Mouse (Mus musculus) CD4-positive, CD25-positive, alpha-beta regulatory T cell, adult 2 months (primary cell): ENCODE results near the gene Arhgef25.
A peak's percentile ranks its signal among the peaks of the same experiment; 100 is the strongest.
"Not testable (repeated sequence)": the region's sequence is repeated elsewhere in the genome, so short reads cannot be mapped to it uniquely, and the experiment has no call there.

Source experiments
- DNase-seq: peaks from one replicate; pipeline ENCODE4 v3.0.0-alpha.2; 2012; ENCODE audit warnings: low read depth, low spot score

Gene Arhgef25

DNA sequence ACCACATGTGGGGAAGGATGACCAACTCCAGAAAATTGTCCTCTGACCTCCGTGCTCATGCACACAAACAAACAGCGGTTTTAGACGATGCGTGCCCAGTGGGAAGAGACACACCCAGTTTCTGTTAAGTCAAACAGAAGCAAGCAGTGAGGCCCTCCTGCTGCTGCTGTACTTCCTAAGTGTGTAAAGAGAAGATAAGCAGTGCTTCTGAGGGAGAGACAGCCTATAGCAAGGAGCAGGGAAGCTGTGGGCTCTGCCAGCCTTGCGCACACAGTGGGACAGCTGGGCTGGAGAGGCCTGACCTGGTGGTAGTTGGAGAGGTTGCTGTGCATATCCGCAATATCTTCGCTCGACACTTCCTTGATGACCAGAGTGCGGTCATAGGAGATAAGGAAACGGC lies 15.5 kb upstream of the Arhgef25 start:
- DNase-seq = no peak

DNA sequence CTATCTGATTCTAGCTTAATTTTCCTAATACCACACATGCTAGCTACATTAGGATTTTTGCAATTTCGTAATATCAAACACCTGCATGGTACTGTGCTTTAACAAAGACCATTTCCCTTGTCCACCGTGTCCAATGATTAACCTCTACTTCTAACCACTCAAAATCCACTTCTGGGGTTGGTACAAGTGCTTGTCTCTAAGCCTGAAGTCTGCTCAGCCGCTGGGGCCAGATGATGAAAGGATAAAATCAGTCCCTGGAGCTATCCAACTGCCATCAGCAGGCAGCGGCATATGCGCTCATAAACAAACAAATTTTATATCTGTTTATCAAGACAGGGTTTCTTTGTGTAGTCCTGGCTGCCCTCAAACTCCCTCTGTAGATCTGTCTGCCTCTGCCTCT lies 14.7 kb upstream of the Arhgef25 start:
- no peak for DNase-seq

DNA sequence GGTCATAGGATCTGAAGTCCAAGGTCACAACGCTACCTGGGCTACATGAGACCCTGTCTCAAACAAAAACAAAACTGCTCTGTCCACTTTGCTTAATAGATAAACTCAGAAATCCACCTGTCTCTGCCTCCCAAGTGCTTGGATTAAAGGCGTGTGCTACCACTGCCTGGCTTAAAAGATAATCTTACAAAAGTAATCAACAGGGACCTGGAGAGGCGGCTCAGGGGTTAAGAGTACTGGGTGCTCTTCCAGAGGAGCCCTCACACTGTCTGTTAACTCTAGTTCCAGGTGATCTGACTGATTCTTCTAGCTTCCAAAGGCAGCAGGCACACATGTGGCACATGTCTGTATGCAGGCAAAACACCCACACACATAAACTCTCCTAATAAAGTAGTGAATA lies 13.2 kb upstream of the Arhgef25 start:
- DNase-seq = no peak

DNA sequence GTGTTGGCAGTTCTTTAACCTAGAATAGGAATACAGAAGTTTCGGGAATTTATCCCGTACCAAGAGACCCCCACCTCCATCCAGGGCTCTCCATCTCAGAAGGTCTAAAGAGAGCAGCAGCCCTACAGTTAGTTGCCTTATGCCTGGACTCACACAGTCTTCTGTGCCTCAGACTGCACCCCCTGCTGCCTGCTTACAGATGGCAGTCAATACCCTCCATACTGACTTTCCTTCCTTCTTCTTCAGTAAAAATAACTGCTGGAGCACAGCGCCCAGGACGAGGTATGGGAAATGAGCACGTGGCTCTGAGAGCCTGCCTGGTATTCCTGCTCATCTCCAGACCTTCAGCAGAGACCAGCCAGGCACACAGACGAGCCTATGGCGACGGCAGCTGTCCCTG lies 10.4 kb upstream of the Arhgef25 start:
- no peak for DNase-seq

DNA sequence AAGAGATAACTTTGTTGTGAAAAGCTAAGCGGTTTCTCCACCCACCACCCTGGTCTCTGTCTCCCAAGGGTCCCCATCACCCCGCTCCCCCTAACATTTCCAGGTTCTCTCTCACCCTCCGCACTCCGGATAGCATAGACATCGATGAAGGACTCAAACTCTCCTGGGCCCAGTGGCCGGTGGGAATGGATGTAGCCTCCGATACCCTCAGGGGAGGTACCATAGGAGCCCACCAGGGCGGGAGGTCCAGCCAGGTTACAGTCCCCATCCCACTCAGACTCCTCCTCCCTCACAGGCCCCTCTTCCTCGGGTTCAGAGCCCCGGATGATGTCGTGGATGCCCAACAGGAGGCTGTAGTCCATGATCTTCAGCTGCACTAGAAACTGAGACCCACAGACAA lies 9.6 kb upstream of the Arhgef25 start:
- no peak for DNase-seq

DNA sequence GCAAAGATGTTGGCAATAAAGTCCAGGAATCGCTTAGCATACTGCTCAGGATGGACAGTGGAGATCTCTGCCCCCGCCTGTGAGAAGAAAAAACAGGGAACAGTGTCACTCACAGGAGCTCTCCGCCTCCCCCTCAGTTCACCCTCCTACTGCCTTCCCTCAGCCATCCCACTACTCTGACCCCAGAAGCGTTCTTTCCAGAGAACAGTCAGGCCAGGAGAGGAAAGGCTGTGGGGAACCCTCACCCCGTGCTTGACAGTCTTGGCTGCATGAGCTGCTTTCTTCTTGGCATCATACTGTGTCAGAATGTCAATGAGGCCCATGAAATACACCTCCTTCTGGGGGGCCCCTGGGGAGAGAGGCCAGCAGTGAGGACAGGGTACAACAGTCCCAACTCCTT lies 9.2 kb upstream of the Arhgef25 start:
- DNase-seq = no peak

DNA sequence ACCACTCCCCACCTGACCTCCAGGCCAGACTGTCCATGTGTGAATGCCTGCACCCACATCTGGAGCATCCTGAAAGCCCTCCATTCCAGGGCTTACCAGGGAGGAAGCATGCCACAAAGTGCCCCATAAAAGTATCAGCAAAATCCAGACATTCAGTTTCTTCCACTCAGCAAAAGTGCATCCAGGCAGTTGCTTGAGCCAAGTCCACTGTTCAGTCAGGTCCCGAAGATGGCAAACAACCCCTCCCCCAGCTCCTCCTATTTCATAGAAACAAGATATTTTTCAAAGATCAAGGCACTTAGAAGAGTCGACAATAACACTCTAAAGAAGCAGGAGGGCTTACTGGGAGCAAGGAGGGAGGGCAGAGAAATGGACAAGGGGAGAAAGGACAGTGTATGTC lies 8.6 kb upstream of the Arhgef25 start:
- no peak for DNase-seq

DNA sequence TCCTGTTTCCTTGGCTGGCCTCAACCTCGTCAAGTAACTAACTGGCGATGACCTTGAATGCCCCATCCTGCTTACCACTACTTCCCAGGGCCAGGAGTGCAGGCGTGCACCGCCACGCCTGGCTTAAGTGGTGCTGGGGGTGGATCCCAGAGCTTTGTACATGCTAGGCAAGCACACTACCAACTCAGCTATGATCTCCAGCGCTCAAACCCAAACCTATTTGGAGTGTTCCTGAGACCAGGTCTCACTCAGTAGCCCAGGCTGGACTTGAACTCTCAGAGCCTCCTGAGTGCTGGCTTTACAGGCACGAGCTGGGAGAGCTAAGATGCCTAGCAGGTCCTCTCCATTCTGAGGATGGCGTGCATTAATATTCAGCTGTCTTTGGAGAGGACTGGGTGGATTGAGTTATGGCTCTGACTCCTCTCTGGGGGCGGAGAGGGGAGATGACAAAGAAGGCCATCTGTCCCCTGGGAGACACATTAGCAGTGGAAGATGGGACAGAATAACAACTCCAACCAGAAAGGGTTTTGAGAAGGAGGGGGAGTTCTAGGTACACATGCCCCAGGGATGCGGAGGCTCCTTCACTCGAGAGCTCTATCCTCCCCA lies 7.7 kb upstream of the Arhgef25 start:
- DNase-seq = no peak

DNA sequence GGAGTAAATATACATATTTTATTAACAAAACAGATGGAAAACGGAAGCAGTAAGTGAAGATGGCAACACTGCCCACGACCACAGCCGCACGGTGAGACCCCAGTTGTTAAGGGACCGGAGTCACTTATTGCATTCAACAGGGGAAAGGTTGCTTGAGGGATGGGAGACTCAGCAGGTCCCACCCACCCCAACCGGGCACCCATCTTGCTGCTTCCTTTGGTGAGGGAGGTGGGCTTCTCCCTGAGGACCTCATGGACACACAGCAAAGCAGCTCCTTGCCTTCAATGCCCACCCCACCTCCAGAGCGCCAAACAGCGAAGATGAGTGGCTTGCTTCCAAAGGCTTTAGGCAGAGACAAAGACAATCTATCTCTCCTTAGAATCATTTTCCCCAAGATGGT lies 7.2 kb upstream of the Arhgef25 start:
- no peak for DNase-seq

DNA sequence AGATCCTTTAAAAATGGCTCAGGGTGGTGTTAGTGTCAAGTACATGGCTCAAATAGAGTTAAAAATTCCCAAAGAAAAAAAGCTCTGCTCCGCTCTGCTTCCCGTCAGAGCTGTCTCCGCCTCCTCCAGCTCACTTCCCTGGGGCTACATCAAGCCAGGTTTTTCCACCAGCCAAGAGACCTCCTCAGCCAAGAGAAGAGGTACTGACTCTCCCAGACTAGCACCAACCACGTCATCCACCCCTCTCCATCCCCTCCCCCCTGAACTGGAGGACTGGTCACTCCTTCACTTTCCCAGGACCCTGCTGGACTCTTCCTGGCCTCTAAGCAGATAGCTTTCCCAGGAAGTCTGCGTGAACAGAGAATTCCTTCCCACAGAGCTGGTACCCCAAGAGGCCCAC lies 6.5 kb upstream of the Arhgef25 start:
- no peak for DNase-seq

DNA sequence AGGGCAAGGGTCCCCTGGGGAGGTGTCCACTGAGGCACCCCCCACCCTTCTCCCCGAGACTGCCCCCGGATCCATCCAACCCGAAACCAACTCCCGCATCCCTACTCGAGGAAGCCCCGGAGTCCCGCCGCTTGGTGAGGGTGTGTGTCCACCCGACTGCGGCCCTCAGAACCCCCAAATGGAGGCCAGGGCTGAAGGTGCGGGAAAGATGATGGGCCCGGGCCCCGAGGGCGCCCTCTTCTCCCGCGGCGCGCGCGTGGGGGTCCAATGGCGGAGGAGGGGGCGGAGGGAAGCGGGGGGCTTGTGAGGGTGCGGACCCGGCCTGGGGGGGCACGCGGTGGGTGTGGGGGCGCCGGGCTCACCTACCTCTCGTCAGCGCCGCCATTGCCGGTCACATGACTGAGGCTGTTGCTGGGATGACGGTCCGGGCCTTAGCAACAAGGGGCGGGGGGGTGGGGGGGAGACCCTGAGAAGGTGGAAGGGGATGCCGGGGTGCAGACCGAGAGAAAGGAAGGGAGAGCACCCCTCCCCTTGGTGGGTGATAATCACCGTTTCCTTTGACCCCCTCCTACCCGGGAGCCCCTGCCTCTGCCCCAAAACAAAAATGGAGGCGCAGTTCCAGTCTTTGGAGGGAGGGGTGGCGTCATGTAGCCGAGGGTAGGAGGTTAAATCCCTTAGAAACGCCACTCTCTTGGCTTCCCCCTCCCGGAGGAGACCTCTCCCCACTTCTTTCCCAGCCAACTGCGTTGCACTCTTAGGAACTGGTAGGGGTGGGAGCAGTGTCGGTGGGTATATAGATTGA lies 5.6 kb upstream of the Arhgef25 start, which contains the start of gene Dtx3:
Dtx3 (minus strand) TSS at position 401 of the 802 bp plus-strand sequence.
- peak; percentile 66 for DNase-seq

DNA sequence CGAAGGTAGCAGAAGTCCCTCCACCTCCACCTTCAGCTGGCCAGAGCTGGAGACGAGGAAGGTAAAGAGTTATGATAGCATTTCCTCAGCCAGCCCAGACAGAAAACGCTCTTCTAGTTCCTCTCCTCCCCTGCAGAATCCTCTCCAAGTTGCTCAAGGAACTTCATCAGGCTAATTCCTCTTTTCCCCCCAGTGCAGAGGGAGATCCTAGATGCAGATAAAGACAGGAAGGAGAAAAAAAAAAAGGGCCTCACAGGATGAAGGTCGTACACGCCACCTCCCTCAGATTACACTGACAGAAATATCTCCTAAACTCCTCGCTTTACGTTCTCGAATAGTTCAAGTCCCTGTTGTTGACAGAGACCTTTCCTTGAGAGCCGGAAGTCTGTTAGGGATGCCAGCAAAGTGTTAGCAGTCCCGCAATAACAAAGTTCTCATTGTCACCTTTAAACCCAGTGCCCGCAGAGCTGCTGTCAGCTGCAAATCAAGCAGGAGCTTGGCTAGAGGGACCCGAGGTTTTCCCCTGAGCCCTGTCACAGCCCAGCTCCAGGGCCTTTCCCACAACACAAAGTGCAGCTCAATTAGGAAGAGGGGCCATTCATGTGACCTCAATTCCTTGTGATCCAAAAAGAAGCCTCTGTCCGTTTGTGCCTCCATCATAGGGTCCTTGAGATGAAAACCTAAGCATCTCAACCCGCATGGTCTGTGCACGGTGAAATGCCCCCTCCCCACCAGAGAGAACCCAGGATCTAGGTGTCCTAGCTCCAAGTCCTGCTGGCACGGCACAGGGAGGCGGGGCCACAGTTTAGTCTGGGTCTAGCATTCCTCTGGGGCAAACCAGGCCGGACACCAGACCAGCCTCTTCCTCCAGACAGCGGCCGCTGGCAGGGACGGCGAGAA lies 4.8 kb upstream of the Arhgef25 start:
- peak; percentile 39 for DNase-seq

DNA sequence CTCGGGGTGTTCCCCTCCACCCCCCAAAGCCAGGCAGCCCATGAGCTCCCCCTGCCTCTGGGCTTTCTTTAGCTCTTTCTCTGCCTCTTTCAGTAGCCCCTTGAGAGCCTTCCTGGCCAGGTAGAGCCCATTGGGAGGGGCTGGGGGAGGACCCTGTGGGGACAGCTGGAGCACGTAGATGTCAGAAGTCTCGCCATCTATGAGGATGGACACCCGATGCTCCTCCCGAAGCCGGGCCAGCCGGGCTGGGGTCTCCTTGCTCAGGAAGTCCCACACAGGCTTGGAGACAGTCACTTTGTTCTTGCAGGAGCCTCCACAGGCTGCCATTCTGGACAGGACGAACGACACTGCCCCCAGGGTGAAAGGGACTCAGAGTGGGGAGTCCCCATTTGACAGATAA lies 3.1 kb upstream of the Arhgef25 start:
- no peak for DNase-seq

DNA sequence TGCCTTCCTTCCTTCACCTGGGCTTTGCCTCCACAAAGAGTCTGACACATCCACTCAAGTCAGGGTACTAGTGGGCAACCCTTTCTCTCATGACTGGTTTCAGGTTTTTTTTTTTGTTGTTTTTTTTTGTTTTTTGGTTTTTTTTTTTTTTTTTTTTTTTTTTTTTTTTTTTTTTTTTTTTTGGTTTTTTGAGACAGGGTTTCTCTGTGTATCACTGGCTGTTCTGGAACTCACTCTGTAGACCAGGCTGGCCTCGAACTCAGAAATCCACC lies 2.1 kb upstream of the Arhgef25 start:
- not testable (repeated sequence) for DNase-seq

DNA sequence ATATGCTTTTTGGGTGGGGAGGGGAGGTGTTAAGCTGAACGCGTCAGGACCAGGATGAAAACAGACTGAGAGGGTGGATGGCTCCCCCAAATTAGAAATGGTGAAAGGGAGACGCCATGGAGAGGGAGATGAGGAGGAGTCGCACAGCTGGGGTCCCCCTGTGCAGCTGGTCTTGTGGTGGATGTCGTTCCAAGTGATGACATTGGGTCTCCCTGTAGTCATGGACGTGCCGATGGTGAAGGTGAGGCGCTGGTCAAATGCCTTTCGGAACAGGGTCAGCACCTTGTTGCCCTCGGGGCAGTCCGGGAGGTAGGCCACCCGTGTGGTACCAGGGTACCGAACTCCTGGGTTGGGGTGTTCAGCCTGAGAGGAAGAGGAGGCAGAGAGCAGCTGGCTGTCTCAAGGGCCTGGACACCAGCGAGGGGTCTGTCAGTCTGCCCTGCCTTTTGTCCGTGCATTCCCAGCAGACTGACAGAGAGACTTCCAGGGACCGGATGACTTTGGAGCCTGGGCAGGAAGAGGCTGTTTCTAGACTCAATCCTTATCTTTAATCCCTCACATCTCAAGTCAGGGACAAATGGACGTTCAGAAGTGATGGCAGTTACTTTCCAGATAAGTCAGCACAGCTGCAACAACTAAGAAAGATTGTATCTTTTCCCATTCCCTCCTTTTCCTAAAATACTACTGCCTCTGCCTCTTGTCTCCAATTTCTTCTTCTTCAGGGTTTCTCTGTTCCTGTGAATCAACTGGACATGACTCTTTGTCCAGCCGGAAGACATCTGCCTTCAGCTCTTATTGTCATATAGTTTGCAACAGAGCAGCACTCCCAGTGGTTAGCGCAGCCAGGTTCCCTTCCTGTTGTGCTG lies 1.5 kb upstream of the Arhgef25 start:
- no peak for DNase-seq

DNA sequence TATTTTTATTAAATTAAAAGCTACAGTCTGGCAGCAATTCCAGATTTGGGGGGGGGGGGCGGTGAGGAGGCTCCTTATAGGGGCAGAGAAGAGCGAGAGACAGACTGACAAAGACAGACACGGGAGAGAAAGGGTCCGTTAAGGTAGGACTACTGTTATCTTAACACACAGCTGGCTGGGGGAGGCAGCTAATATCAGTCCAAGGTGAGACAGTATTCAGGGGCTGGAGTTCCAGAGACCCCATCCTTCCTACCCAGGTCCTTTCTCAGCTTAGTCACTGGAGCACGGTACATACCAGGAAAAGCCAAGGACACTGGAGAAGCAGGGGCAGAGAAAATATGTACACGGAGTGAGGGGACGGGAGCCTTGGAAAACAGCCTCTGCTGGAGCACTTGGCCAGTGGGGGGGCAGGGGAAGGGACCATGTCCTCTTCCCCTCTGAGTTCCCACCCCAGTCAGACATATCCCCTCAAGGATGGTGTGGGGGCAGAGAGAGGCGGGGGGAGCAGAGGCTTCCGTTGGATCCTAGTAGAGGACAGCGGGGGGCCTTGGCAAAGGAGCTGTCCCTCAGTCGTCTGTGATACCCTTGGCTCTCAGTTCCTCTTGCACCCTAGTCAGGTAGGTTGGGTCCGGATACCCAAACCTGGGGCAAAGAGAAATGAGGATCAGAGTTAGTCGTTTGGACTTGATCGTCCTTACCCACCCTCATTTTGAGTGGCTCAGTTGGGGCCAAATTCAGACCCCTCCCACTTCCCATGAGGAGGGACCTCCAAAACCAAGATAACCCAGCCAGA lies 711 bp upstream of the Arhgef25 start:
- peak; percentile 2 for DNase-seq

DNA sequence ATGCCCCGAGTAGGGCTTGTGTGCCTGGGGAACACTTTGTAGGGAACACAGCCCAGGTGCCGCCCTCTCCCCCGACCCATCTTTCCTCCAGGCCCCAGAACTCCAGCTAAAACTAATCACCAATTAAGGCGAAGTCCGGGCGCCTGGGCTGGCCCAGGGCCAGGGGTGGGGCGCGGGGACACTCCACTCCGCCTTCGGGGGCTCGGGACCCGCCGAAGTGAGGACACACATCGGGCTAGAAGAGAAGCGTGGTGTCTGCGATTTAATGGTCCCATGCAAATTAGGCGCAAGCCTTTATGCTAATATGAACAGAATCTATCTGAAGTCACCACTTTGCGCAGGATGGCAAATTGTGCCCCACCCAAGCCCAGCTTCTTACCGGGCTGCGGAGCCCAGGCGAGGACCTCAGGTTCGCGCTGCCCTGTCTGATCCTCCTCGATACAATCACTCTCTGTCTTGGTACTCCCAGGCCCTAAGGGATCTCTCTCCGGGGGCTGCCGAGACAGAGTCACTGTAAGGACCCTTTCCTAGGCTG lies 700 bp downstream of the Arhgef25 start:
- DNase-seq = peak; percentile 51

DNA sequence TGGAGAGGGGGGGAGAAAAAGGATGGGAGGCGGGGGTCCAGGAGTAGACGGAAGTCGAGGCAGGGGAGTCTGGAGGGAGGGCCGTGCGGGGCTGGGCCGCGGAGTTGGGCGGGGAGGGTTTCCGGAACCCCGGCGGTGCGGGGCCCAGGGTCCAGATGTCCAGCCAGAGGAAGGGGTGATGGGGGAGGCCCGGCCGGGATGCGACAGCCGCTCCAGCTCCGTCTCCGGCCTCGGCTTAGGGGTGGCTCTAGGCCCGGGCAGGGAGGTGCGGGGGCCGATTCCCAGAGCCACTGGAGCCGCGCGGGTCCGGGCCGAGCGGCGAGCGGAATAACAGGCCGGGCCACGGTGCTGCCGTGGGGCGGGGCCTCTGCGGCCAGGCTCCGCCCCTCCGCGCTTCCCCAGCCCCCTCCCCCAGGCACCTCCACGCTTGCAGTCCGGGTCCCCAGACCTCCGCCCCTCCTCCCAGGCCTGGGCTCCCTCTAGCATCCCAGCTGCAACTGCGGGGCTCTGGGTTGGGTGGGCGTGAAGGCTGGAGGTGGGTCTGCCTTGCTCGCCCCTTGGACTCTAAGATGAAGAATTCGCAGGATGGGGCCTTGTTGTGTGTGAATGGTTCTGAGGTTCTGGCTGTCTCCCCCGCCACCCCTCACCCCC lies 1.3 kb downstream of the Arhgef25 start:
- peak; percentile 53 for DNase-seq

DNA sequence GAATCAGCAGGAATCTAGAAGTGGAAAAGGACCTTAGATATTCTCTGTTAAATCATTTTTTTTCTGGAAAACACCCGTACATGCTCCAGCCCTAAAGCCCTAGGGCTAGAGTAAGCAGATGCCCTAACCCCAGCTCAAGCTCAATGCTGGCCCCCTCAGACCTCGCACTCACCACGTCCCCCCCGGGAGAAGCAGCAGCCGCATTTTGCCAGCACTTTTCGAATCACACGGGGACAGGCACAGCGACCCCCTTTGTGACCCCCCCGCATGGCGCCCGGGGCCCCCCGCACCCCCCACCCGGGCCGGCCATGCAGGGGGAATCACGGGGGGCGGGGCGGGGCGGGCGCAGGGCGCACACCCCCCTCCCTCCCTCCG lies 1.8 kb downstream of the Arhgef25 start:
- no peak for DNase-seq
